Mouse (Mus musculus) cerebellum, adult 2 months (tissue): ENCODE measurements around the gene Gmds.

Source experiments
- CTCF ChIP-seq: fragments of 200-500 bp; IDR thresholded peaks from 2 replicates; pipeline ENCODE4 v1.5.1; 2011; ENCODE audit warnings: low read depth, mild to moderate bottlenecking, control low read depth, low read length, moderate library complexity, borderline replicate concordance; ENCODE audit not compliant: insufficient read depth
- POLR2A ChIP-seq: fragments of 200-500 bp; IDR thresholded peaks from 2 replicates; pipeline ENCODE4 v1.6.1; 2011; ENCODE audit warnings: low read length, control low read depth, borderline replicate concordance; ENCODE audit not compliant: insufficient read depth

DNA sequence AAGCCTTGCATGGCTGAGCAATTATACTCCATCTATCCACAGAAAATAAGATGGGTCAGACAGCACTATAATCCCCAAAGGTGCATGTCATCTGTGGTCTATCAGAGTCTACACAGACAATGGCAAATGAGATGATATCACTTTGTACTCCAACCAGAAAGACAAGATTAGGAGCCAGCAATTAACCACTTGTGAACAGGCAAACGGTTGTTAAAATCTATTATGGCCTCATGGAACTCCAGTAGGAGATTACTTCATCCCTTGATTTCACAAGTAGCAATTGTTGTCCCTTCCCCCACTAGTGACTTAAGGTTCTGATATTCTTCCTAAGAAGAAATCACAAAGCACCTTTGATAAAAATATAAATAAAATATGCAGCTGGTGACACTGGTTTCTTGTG, 220.2 kb downstream of the Gmds start:
- TF ChIP-seq CTCF = no peak
- no peak for TF ChIP-seq POLR2A
